Mouse (Mus musculus): ENCODE results near the gene Supt4a.

The Supt4a gene

GRCm38 (mm10) chr11:87725515-87725914, 11.8 kb upstream of the Supt4a start:
- DNase-seq (ENCODE audit: low read depth, low spot score): no peak

- no peak for DNase-seq (ENCODE audit: low read depth, low spot score)
These were observed 11.3 kb upstream of the Supt4a start for GRCm38 (mm10) chr11:87725964-87726562.

- DNase-seq (ENCODE audit: low read depth, low spot score): no peak
These were observed 10.3 kb upstream of the Supt4a start for GRCm38 (mm10) chr11:87727021-87727420.

DNA sequence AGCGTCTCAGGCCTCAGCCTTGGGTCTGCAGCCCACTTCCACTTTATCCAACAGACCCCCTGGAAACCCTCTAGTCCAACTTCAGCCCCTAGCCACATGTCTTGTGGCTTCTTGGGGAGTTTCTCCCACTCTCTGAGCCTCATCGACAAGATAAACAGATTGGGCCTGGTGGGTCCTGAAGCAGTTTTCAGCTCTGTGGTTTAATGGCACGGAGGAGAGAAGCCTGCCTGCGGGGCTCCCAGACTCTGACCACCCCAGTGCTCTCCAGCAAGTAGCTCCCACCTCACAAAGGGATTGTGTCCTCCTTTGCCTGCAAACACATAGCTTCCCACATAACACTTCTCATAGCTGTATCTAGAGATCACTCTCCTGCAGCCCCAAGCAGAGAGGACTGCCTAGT, 9.9 kb upstream of the Supt4a start:
- no peak for DNase-seq (ENCODE audit: low read depth, low spot score)

DNA sequence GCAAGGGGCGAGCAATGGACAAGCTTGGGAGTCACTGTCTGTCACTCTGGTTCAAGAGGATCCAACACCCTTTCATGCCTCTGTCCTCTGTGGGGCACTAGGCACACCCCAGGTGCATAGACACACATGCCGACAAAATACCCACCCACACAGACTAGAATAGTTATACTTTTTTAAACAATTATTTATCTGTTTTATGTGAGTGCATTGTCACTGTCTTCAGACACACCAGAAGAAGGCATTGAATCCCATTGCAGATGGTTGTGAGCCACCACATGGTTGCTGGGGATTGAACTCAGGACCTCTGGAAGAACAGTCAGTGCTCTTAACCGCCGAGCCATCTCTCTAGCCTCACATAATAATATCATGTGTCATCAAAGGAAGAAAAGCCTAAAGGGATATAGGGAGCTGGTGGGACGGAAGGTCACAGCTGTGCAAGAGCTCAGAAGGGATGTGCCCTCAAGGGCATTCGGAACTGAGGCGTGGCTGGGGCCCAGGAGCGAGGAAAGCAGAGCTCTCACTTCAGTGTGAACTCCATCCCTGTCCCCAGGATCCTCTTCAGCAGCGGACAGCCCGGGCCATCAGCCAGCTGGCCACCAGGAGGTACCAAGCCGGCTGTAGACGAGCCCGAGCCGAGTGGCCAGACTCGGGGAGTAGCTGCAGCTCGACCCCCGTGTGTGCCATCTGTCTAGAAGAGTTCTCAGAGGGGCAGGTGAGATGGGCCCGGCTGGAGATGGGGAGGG, 8.3 kb upstream of the Supt4a start:
- DNase-seq (ENCODE audit: low read depth, low spot score): no peak

DNA sequence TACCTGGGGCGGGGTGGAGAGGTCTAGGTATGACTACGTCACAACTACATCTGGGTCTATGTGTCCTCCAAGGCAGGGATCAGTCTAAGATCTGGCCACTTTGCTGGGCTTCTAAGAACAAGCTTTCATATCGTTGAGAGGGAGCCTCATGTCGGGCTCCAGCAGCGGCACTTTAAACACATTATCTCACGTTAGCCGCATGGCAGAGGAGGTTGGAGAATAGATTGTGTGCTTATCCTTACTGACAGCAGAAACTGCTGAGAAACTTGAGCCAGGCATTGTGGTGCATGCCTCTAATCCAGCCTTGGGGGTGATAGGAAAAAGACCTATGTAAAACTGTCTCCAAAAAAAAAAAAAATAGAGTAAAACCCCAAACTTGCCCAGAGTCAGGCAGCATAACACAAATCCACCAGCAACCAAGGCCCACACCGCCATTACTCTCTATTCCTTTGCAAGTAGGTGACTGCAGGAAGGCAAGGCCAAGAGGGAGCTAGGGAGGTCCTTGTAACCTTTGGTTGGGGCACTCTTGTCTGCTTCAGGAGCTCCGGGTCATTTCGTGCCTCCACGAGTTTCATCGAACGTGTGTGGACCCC, 7.7 kb upstream of the Supt4a start:
- no peak for DNase-seq (ENCODE audit: low read depth, low spot score)

DNA sequence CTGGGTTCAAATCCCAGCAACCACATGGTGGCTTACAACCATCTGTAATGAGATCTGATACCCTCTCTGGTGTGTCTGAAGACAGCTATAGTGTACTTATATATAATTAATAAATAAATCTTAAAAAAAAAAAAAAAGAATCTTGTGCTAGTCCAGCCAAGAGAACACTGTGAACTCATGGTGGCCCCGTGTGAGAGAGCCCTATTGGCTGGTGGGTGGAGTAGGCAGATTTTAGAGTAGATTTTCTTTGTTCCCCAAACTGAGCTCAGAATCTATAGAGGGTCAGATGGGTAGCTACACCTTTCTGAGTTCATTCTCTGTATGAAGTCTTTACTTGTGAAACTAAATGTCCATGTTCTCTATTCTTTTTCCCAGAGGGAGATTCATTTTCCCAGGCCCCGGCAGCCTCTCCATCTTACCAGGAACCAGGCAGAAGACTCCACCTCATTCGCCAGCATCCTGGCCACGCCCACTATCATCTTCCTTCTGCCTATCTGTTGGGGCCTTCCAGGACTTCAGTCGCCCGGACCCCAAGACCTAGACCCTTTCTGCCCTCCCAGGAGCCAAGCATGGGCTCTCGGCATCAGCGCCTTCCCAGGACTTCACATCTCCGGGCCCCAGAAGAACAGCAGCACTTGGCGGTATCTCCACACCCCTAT, 6.6 kb upstream of the Supt4a start:
- DNase-seq (ENCODE audit: low read depth, low spot score): no peak

DNA sequence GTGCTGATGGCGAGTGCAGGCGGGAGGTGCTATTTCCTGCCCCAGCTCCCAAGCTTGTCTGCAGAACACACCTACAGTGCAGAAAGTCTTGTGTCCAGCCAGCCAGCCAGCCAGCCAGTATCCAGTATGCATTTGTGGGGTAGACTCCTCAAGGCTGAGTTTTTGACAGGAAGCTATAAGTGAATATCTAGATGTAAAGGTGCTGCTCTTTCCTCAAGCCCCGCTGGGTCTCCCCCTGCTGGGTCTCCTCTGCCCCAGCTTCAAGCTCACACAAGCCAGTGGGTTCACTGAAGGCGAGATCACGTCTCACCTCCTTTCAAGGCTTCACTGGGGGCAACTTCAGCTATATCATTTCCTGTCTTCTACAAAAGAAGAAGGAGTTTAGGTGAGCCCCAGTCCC, 3.0 kb upstream of the Supt4a start:
- no peak for DNase-seq (ENCODE audit: low read depth, low spot score)

DNA sequence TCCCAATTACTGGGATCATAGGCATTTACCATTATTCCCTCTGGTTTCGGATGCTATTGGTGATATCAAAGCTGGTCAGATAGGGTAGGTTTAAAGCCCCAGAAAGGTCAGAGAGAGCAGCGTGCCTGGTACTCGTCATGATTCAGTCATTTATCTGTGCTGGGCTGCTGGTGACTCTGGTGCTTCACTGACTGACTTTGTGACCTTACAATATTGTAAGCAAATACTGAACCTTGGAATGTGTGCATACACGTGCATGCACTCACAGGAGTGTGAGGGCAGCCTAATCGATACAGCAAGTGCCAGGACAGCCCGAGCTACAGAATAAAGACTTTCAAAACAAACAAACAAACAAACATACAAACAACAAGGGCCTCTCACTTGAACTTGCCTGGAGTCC, 1.7 kb upstream of the Supt4a start:
- no peak for DNase-seq (ENCODE audit: low read depth, low spot score)

DNA sequence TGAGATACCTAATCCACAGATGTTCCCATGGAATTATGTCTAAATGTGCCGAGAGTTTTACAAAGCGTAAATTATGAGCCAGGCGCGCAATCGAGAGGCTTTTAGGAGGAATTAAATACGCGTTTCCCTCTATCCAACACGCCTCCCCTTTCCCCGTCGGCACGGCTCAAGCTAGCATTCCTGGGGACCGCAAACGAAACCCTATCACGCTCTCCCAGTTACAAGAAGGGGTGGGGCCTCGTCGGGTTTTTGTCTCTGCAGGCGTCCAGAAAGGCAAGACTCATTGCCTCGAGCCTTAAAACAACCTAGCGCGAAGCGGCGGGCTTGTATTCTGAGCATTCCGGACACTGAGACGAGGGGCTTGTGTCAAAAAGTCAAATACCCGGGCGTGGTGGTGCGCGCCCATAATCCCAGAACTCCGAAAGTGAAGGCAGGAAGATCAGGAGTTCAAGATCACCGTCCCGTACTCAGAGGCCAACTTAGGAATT, 661 bp upstream of the Supt4a start:
- no peak for DNase-seq (ENCODE audit: low read depth, low spot score)

DNA sequence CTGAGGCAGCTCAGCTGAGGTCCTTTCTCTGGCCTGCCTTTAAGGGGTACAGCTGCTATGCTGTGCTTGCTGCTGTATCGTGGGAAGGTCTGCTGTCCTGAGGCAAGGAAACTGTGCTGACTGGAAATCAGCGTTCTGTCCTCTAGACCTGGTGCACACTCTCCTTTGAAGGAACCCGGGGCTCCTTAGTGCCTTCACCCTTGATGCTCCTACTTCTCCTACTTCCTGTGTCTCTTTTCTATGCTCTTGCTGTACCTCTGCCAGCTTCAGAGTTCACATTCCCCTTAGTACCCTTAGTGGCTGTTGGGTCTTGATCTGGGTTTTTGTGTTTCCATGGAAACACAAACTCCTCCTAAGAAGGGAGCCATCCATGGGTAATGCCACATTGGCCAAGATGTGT, 6.3 kb downstream of the Supt4a start:
- DNase-seq (ENCODE audit: low read depth, low spot score): no peak

DNA sequence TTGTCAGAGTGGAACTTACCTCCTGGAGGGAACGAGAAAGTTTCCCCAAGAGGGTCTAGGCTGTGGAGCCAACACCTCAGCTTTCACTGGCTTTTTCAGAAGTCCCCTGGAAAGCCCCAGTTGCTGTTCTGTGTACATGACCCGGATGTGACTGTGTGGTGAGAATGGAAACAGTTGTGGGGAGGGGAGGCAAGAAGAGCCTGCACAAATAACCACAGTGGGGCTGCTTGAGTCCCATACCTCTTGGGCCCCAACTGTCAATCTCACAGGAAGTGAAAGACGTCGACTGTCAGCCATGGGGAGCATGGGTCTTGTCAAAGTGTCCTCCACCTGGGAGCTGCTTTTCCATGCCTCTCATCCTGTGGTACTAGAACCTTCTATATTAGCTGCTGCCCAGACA, 7.6 kb downstream of the Supt4a start:
- DNase-seq (ENCODE audit: low read depth, low spot score): no peak

GRCm38 (mm10) chr11:87745632-87746555, 8.5 kb downstream of the Supt4a start:
- no peak for DNase-seq (ENCODE audit: low read depth, low spot score)

- no peak for DNase-seq (ENCODE audit: low read depth, low spot score)
These were observed 10.0 kb downstream of the Supt4a start for GRCm38 (mm10) chr11:87747312-87747711.

GRCm38 (mm10) chr11:87747716-87748115, 10.4 kb downstream of the Supt4a start:
- DNase-seq (ENCODE audit: low read depth, low spot score): no peak

GRCm38 (mm10) chr11:87748132-87749119, 11.1 kb downstream of the Supt4a start:
- no peak for DNase-seq (ENCODE audit: low read depth, low spot score)

DNA sequence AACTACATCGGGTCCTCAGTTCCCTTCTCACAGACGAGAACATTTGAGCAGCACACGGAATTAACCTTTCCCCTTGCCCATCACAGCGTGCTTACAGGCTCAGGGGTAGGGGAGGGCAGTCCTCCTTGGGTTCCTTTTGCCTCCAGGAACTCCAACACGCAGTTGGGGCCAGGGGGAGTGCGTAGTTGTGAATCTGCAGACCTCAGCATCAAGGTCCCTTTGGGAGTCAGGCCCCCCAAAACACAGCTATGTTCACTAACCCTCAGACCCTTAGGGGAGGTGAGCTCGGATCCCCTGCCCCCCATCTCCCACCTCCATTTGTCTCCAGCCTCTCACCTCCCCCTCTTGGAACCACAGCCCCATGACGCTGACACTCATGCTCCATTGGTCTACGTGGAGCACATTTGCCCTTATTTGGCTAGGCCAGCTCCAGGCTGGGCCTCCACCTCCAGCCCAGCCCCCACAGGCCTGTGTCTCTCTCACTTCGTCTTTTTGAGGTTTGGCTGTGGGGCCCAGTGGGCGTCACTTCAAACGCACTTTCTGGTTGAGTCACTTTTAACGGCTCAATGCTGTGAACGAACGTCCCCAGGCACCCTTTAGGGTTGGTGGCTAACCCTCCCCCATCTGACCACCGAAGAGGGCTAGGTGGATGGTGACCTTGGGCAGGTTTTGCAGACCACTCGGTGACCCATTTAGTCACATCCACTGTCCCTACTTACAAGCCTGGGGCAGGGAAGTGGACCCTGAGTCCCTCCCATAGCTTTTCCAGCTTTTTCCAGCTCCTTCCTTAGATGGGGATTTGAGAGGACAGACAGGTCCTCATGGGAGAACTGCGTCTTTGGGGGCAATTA, 12.1 kb downstream of the Supt4a start:
- no peak for DNase-seq (ENCODE audit: low read depth, low spot score)

DNA sequence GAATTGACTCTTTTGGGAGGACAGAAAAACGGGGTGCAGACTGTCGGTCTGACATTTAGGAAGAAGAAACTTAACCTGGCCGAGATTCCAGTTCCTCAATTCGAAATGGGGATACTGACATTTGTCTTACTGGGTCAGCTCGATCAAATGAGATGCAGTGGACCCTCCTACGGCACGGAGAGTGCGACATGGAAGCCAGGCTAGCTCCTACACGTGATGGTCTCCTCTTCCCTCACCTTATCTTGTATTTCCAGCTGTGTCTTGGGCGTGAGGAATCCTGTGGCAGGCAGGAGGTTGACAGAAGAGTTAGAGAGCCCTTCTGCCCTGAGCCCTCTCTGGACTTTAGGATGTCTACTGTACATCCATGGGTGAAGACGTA, 12.7 kb downstream of the Supt4a start:
- no peak for DNase-seq (ENCODE audit: low read depth, low spot score)

DNA sequence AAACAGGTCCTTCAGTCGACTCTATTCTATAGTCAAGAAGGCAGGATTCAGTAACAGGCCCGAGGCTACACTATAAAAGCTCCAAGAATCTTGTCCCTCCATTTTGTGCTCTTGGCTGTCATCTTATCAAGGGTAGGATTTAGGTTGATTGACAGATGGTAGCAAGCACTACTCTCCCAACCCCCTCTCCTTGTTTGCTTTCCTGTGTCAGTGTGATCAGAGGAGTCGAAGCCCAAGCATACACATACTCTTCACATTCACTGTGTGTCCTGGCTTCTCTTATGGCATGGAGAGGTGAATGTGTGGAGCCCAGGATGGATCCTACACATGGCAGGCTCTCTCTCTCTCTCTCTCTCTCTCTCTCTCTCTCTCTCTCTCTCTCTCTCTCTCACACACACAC, 13.2 kb downstream of the Supt4a start:
- DNase-seq (ENCODE audit: low read depth, low spot score): no peak
